Mouse (Mus musculus): ENCODE results near the gene Rpp14. TPM values are rescaled to one million over a fixed set of nuclear protein-coding genes. Genes with fewer than 3 reads are reported as not detected.

The Rpp14 gene
- polyA plus RNA-seq, 1 experiment from 2014 or later, result 48.5 TPM

DNA sequence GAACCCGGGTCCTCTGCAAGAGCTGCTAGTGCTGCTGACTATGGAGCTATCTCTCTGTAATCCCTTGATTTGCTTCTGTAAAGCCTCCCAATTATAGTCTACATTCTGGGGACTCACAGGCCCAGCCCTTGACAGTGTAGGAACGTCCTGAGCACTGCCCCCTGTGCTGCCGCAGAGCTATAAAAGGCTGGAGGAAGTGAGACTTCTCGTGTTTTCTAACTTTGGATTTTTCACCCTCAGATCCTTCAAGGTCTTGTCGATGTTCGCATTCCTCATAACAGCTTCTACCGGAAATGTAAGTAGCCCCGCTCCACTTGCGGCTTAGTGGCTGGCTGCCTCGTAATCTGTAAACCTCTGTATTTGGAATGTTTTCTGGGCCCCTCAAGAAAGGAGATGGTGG is 30.8 kb upstream of the Rpp14 start:
- Histone ChIP-seq H3K36me3 (ENCODE audit: control insufficient read depth, insufficient read depth, low read length) (peaks cover 45% of the 10 kb centered on the region), H3K27ac (replicated peaks; ENCODE audit: low read depth, low read length) (no peak overlapping the region), H3K27me3 (replicated peaks; ENCODE audit: control insufficient read depth, insufficient read depth, low read length) (no peaks in the 10 kb centered on the region), H3K4me3 (ENCODE audit: low read depth, low read length) (no peak overlapping the region), H3K4me2 (ENCODE audit: low read depth, low read length) (no peak overlapping the region), H3K4me1 (ENCODE audit: control insufficient read depth, insufficient read depth, low read length) (no peaks in the 10 kb centered on the region), H3K9me3 (ENCODE audit: control insufficient read depth, low read length) (no peaks in the 10 kb centered on the region), H3K9ac (ENCODE audit: low read depth, low read length) (no peak overlapping the region)
- WGBS, result 84% methylated on average over 10 of the region's 10 CpGs
- DNase-seq (ENCODE audit: low spot score), result no peak
- no peak for ATAC-seq (ENCODE audit: low read depth)

GRCm38 (mm10) chr14:8051869-8052268 is 28.3 kb upstream of the Rpp14 start:
- no peak for DNase-seq (ENCODE audit: low spot score)
- 86% methylated on average over 2 of the region's 2 CpGs for WGBS
- Histone ChIP-seq H3K27me3 (replicated peaks; ENCODE audit: control insufficient read depth, insufficient read depth, low read length) (no peaks in the 10 kb centered on the region), H3K9me3 (ENCODE audit: control insufficient read depth, low read length) (no peaks in the 10 kb centered on the region), H3K4me1 (ENCODE audit: control insufficient read depth, insufficient read depth, low read length) (no peaks in the 10 kb centered on the region), H3K36me3 (ENCODE audit: control insufficient read depth, insufficient read depth, low read length) (peaks cover 44% of the 10 kb centered on the region), H3K9ac (ENCODE audit: low read depth, low read length) (no peak overlapping the region), H3K4me3 (ENCODE audit: low read depth, low read length) (no peak overlapping the region), H3K4me2 (ENCODE audit: low read depth, low read length) (no peak overlapping the region), H3K27ac (replicated peaks; ENCODE audit: low read depth, low read length) (no peak overlapping the region)
- no peak for ATAC-seq (ENCODE audit: low read depth)

DNA sequence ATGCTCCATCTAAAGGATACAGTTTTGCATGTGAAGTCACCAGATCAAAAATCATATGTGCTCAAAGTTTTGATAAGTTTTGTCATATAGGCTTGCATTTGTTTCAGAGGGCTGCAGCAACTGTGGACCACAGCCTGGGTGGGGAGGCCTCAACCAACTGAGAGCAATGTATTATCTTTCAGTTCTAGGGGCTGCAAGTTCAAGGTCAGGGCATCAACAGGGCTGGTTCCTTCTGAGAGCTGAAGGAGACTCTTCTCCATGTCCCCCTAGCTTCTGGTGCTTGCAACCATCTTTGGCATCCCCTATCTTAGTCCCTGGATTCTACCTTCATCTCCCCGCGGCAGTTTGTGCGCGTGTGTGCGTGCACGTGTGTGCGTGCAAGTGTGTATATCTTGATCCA is 27.5 kb upstream of the Rpp14 start:
- H3K4me3 ChIP-seq (ENCODE audit: low read depth, low read length), result no peak overlapping the region
- H3K27me3 ChIP-seq (replicated peaks; ENCODE audit: control insufficient read depth, insufficient read depth, low read length), result no peaks in the 10 kb centered on the region
- no peak overlapping the region for H3K9ac ChIP-seq (ENCODE audit: low read depth, low read length)
- H3K4me2 ChIP-seq (ENCODE audit: low read depth, low read length), result no peak overlapping the region
- no peaks in the 10 kb centered on the region for H3K9me3 ChIP-seq (ENCODE audit: control insufficient read depth, low read length)
- no peak overlapping the region for H3K27ac ChIP-seq (replicated peaks; ENCODE audit: low read depth, low read length)
- peaks cover 37% of the 10 kb centered on the region for H3K36me3 ChIP-seq (ENCODE audit: control insufficient read depth, insufficient read depth, low read length)
- H3K4me1 ChIP-seq (ENCODE audit: control insufficient read depth, insufficient read depth, low read length), result no peaks in the 10 kb centered on the region
- 98% methylated on average over 7 of the region's 7 CpGs for WGBS
- ATAC-seq (ENCODE audit: low read depth), result no peak
- no peak for DNase-seq (ENCODE audit: low spot score)

DNA sequence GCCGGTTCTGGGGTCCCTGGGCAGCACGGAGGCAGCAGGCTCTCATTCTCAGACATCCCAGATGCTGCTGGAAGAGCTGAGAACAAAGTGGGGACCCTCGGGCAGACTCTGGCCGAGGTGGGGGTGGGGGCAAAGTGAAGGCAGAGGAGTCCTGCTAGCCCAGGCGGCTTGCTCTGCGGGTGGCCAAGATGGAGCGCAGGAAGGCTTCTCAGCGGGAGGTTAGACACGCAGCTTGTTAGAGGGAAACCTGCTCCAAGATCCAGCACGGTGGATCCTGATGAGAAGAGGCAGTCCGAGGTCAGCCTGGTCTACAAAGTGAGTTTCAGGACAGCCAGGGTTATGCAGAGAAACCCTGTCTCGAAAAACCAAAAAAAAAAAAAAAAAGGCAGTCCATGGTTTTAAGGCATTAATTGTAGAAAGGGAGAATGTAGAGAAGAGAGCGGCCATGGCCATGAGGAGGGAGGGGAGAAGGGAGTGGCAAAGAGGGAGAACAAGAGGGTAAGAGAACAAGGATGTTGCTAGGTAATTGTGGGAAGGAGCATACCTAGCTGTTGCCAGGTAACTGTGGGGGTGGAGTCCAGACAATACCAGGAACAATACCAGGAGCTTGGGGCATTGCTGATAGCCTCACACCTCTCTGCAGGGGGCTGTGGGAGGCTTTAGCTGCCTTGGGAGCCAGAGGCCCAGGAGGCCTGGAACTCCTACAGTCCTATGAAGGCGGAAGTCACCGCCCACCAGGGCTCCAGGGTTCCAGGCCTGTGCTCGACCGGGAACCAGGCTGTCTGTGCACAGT is 25.7 kb upstream of the Rpp14 start:
- Histone ChIP-seq H3K27me3 (replicated peaks; ENCODE audit: control insufficient read depth, insufficient read depth, low read length) (no peaks in the 10 kb centered on the region), H3K9me3 (ENCODE audit: control insufficient read depth, low read length) (no peaks in the 10 kb centered on the region), H3K4me3 (ENCODE audit: low read depth, low read length) (no peak overlapping the region), H3K4me2 (ENCODE audit: low read depth, low read length) (no peak overlapping the region; the same call in 1 of the 2 replicates), H3K36me3 (ENCODE audit: control insufficient read depth, insufficient read depth, low read length) (peaks cover 26% of the 10 kb centered on the region), H3K27ac (replicated peaks; ENCODE audit: low read depth, low read length) (no peak overlapping the region), H3K9ac (ENCODE audit: low read depth, low read length) (no peak overlapping the region), H3K4me1 (ENCODE audit: control insufficient read depth, insufficient read depth, low read length) (no peaks in the 10 kb centered on the region)
- DNase-seq (ENCODE audit: low spot score) (peak; percentile 33), ATAC-seq (ENCODE audit: low read depth) (peak; percentile 90)
- WGBS, result 23% methylated on average over 13 of the region's 17 CpGs

GRCm38 (mm10) chr14:8056076-8056475 is 24.1 kb upstream of the Rpp14 start:
- H3K4me2 ChIP-seq (ENCODE audit: low read depth, low read length), result no peak overlapping the region
- H3K36me3 ChIP-seq (ENCODE audit: control insufficient read depth, insufficient read depth, low read length), result peaks cover 15% of the 10 kb centered on the region; the same call in 1 of the 2 replicates
- H3K27me3 ChIP-seq (replicated peaks; ENCODE audit: control insufficient read depth, insufficient read depth, low read length), result no peaks in the 10 kb centered on the region
- no peak overlapping the region for H3K27ac ChIP-seq (replicated peaks; ENCODE audit: low read depth, low read length)
- no peak overlapping the region for H3K9ac ChIP-seq (ENCODE audit: low read depth, low read length)
- no peaks in the 10 kb centered on the region for H3K9me3 ChIP-seq (ENCODE audit: control insufficient read depth, low read length)
- no peak overlapping the region for H3K4me3 ChIP-seq (ENCODE audit: low read depth, low read length)
- no peaks in the 10 kb centered on the region for H3K4me1 ChIP-seq (ENCODE audit: control insufficient read depth, insufficient read depth, low read length)
- ATAC-seq (ENCODE audit: low read depth), result no peak
- no peak for DNase-seq (ENCODE audit: low spot score)
- 88% methylated on average over 5 of the region's 5 CpGs for WGBS

DNA sequence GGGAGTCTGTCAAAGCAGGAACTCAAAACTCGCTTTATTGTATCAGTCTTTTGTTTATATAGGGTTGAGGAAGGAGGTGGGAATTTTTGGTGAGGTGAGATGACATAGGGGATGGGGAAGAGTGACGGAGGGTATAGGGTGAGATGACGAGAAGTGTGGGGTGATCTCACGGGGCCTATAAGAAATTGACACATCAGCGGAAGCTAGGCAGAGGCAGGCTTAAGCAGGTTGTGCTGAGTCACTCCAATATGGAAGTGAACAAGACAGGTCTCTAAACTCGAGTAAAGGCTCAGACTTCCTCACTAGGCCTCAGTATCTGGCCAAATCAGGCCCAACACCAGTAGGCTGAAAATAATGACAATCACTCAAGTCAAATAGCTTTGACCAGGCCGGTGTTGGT is 20.2 kb upstream of the Rpp14 start:
- Histone ChIP-seq H3K27ac (replicated peaks; ENCODE audit: low read depth, low read length) (no peak overlapping the region), H3K4me2 (ENCODE audit: low read depth, low read length) (no peak overlapping the region), H3K27me3 (replicated peaks; ENCODE audit: control insufficient read depth, insufficient read depth, low read length) (no peaks in the 10 kb centered on the region), H3K4me3 (ENCODE audit: low read depth, low read length) (no peak overlapping the region), H3K4me1 (ENCODE audit: control insufficient read depth, insufficient read depth, low read length) (peaks cover 7% of the 10 kb centered on the region; the same call in 1 of the 2 replicates), H3K9me3 (ENCODE audit: control insufficient read depth, low read length) (no peaks in the 10 kb centered on the region), H3K9ac (ENCODE audit: low read depth, low read length) (no peak overlapping the region), H3K36me3 (ENCODE audit: control insufficient read depth, insufficient read depth, low read length) (0 out of 2 replicates have a peak, but pooled peaks cover 4% of the 10 kb centered on the region)
- WGBS, result 95% methylated on average over 7 of the region's 7 CpGs
- ATAC-seq (ENCODE audit: low read depth), result no peak
- DNase-seq (ENCODE audit: low spot score), result no peak

- Histone ChIP-seq H3K27me3 (replicated peaks; ENCODE audit: control insufficient read depth, insufficient read depth, low read length) (no peaks in the 10 kb centered on the region), H3K4me3 (ENCODE audit: low read depth, low read length) (no peak overlapping the region), H3K9ac (ENCODE audit: low read depth, low read length) (no peak overlapping the region), H3K9me3 (ENCODE audit: control insufficient read depth, low read length) (no peaks in the 10 kb centered on the region), H3K4me1 (ENCODE audit: control insufficient read depth, insufficient read depth, low read length) (peaks cover 7% of the 10 kb centered on the region; the same call in 1 of the 2 replicates), H3K27ac (replicated peaks; ENCODE audit: low read depth, low read length) (no peak overlapping the region), H3K36me3 (ENCODE audit: control insufficient read depth, insufficient read depth, low read length) (no peaks in the 10 kb centered on the region), H3K4me2 (ENCODE audit: low read depth, low read length) (no peak overlapping the region)
- ATAC-seq (ENCODE audit: low read depth), result peak; percentile 60; the same call in 1 of the 2 replicates
- peak; percentile 18 for DNase-seq (ENCODE audit: low spot score)
- WGBS, result 32% methylated on average over 3 of the region's 3 CpGs
These were observed 18.1 kb upstream of the Rpp14 start for GRCm38 (mm10) chr14:8062076-8062475.

DNA sequence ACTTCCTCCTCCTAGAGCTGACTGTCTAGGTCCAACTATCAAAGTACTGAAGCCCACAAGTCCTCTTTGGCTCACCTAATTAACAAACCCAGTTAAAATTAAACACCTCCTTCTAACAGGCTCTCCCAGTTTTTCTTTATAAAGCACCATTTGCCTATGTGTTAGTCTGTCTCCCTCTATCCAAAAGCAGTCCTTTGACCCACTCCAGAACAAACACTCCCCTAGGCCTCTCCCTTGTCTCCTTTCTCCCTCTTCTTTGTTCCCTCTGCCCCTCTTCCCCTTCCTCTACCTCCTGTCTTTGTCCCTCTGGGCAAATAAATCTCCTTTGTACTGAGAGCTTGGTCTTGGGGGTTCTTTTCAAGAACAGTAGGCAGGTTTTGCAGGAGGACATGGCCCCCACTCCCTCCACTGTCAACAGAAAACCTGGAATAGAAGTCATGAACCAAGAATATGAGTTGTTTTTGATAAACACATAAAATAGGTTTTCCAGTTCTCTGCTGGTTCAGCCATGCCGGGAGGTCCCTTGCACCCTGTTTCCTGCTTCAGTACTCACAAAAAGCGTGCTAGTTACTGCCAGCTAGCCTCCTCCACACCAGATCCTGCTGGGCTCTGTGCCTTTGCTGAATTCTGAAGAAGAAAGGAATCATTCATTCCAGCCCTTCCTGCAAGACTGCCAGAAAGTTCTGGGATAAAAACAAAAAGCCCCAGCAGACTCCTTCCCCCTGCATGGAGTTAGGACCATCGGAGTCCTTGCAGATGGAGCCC is 17.4 kb upstream of the Rpp14 start:
- H3K9me3 ChIP-seq (ENCODE audit: control insufficient read depth, low read length), result no peaks in the 10 kb centered on the region
- WGBS, result 23% methylated on average over 3 of the region's 3 CpGs
- no peak overlapping the region for H3K9ac ChIP-seq (ENCODE audit: low read depth, low read length)
- 0 out of 2 replicates have a peak, but pooled peaks have one; percentile 26 for ATAC-seq (ENCODE audit: low read depth)
- peak; percentile 22 for DNase-seq (ENCODE audit: low spot score)
- H3K4me1 ChIP-seq (ENCODE audit: control insufficient read depth, insufficient read depth, low read length), result peaks cover 7% of the 10 kb centered on the region; the same call in 1 of the 2 replicates
- H3K4me2 ChIP-seq (ENCODE audit: low read depth, low read length), result no peak overlapping the region
- H3K4me3 ChIP-seq (ENCODE audit: low read depth, low read length), result no peak overlapping the region
- H3K27ac ChIP-seq (replicated peaks; ENCODE audit: low read depth, low read length), result peak overlapping the region; percentile 39; the same call in 1 of the 2 replicates
- H3K36me3 ChIP-seq (ENCODE audit: control insufficient read depth, insufficient read depth, low read length), result no peaks in the 10 kb centered on the region
- no peaks in the 10 kb centered on the region for H3K27me3 ChIP-seq (replicated peaks; ENCODE audit: control insufficient read depth, insufficient read depth, low read length)
